Mouse (Mus musculus): Measurements from ENCODE around the gene Sema4d. TPM values are rescaled to one million over a fixed set of nuclear protein-coding genes. Genes with fewer than 3 reads are reported as not detected.

Sema4d gene
- polyA plus RNA-seq, 1 experiment from 2014 or later = 4.9 TPM

DNA sequence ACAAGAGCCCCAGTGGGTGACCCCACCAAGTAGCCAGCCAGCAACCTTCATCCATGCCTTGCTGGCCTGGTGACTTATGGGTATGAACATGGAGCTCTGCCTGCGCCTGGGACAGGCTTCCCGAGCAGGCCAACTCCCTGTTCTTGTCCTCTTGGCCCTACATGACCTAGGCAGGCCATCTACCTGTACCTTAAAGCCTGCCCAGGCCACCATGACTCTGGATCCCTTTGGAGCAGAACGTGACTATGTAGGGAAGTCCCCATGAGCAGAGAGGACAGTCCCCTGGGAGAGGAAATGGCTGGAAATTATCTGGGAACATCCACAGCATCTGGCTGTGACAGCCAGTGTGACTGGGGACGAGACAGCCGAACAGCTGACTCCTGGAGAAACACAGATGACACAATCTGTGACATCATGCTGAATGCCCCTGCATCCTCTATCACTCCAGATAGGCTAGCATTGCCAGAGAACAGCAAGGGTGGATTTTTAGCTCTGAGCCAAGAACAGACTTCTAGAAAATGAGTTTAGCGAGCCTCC is 15.7 kb downstream of the Sema4d start:
- WGBS = 58% methylated on average over 6 of the region's 6 CpGs
- Histone ChIP-seq H3K4me2 (replicated peaks; ENCODE audit: low read depth, low read length) (no peak overlapping the region), H3K9me3 (ENCODE audit: low read length) (no peaks in the 10 kb centered on the region)

DNA sequence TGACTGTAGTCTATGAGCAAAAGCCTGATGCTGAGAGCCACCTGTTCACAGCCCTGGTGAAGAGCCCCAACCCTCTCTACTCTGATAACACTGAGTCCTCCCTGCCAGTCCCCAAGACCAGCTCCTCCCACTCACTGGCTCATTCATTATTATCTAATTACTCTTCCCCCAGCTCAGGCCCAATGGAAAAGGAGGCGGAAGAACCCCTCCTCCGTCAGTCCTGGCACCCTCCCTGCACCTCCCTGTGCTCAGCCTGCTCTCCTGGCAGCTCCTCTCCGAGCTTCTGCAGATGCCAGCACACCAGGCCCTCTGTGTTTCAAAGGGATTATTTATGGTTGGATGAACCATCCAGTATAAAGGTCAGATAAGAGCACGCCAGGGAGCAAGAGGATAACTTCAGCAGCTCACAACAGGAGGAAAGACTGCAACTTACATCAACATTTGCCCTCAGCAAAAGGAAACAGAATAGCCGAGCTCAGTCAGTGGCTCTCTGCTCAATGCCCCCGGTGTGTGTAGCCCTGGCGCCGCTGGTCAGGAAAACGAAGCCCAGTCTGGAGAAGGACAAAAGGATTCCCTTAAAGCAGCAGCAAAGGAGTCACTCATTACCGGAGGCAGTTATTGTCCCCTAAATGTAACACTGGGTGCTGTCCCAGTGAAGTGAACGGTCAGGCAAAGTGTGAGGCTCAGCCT is 16.4 kb downstream of the Sema4d start:
- H3K4me3 ChIP-seq (ENCODE audit: low read depth, low read length) = no peak overlapping the region
- no peak for TF ChIP-seq EP300 (IDR thresholded peaks at IDR 0.05)
- TF ChIP-seq CTCF (IDR thresholded peaks at IDR 0.05) = no peak
- H3K9me3 ChIP-seq (ENCODE audit: low read length) = no peaks in the 10 kb centered on the region
- no peaks in the 10 kb centered on the region for H3K4me1 ChIP-seq (ENCODE audit: insufficient read depth, low read depth, low read length)
- H3K27me3 ChIP-seq (replicated peaks; ENCODE audit: insufficient read depth, low read length) = no peaks in the 10 kb centered on the region
- WGBS = 51% methylated on average over 11 of the region's 11 CpGs
- no peaks in the 10 kb centered on the region for H3K36me3 ChIP-seq (ENCODE audit: insufficient read depth, low read length)
- DNase-seq (ENCODE audit: low spot score) (peak; percentile 16), ATAC-seq (peak; percentile 46)
- H3K9ac ChIP-seq (replicated peaks; ENCODE audit: low read depth) = no peak overlapping the region
- H3K4me2 ChIP-seq (replicated peaks; ENCODE audit: low read depth, low read length) = no peak overlapping the region
- no peak overlapping the region for H3K27ac ChIP-seq (ENCODE audit: low read length)

More for the DNA sequence above, 15.7 kb downstream of the Sema4d start:
- TF ChIP-seq EP300 (IDR thresholded peaks at IDR 0.05) (no peak), CTCF (IDR thresholded peaks at IDR 0.05) (no peak)
- H3K27ac ChIP-seq (ENCODE audit: low read length) = no peak overlapping the region
- H3K36me3 ChIP-seq (ENCODE audit: insufficient read depth, low read length) = no peaks in the 10 kb centered on the region
- H3K9ac ChIP-seq (replicated peaks; ENCODE audit: low read depth) = no peak overlapping the region
- H3K27me3 ChIP-seq (replicated peaks; ENCODE audit: insufficient read depth, low read length) = no peaks in the 10 kb centered on the region
- no peaks in the 10 kb centered on the region for H3K4me1 ChIP-seq (ENCODE audit: insufficient read depth, low read depth, low read length)
- peak; percentile 68 for ATAC-seq
- peak; percentile 25 for DNase-seq (ENCODE audit: low spot score)
- H3K4me3 ChIP-seq (ENCODE audit: low read depth, low read length) = no peak overlapping the region

DNA sequence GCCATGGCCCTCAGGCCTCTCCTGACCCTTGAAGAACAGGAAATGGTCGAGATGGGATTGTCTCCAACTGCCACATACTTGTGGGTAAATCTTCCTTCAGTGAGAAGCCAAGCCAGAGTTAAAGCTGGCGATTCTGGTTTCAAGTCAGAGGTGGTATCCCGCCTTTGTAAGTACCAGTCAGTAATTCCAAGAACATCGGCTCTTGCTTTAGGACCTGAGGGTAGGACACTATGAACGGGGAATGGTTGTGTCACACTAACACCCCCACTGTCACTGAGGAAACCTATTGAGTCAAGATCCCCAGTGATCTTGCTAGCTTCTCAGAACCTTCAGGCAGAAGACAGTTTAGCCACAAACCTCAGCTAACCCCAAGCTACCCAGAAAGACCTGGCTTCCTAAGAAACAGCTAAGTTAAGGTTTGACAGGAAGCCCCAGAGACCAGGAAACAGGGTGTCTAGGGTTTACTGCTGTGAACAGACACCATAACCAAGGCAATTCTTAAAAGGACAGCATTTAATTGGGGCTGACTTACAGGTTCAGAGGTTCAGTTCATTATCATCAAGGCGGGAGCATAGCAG is 17.3 kb downstream of the Sema4d start:
- no peaks in the 10 kb centered on the region for H3K9me3 ChIP-seq (ENCODE audit: low read length)
- H3K4me3 ChIP-seq (ENCODE audit: low read depth, low read length) = no peak overlapping the region
- H3K4me1 ChIP-seq (ENCODE audit: insufficient read depth, low read depth, low read length) = no peaks in the 10 kb centered on the region
- no peak overlapping the region for H3K9ac ChIP-seq (replicated peaks; ENCODE audit: low read depth)
- no peak for TF ChIP-seq CTCF (IDR thresholded peaks at IDR 0.05)
- no peak for TF ChIP-seq EP300 (IDR thresholded peaks at IDR 0.05)
- WGBS = 84% methylated on average over 6 of the region's 6 CpGs
- H3K27ac ChIP-seq (ENCODE audit: low read length) = no peak overlapping the region
- no peak overlapping the region for H3K4me2 ChIP-seq (replicated peaks; ENCODE audit: low read depth, low read length)
- H3K36me3 ChIP-seq (ENCODE audit: insufficient read depth, low read length) = no peaks in the 10 kb centered on the region
- ATAC-seq = no peak
- H3K27me3 ChIP-seq (replicated peaks; ENCODE audit: insufficient read depth, low read length) = no peaks in the 10 kb centered on the region
- no peak for DNase-seq (ENCODE audit: low spot score)

DNA sequence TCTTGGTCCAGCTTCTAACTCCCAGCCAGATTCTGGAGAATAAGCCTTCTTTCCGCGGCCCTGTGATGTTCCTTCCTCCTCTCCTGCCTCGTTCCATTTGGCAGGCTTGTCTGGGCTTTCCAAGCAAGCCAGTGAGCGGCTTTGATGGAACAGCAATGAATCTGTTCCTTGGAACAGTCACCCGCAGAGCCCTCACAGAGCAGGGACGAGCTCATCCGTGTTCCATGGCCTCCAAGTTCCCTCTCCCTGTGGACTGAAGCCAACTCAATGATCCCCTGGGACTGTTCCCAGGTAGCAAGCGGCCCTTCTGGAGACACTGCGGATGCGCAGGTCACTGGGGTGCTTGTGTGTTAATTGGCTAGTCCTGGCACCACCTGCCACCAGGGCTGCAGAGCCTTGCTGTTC is 21.7 kb downstream of the Sema4d start:
- Histone ChIP-seq H3K27ac (ENCODE audit: low read length) (no peak overlapping the region), H3K4me3 (ENCODE audit: low read depth, low read length) (no peak overlapping the region), H3K4me1 (ENCODE audit: insufficient read depth, low read depth, low read length) (no peaks in the 10 kb centered on the region), H3K9ac (replicated peaks; ENCODE audit: low read depth) (no peak overlapping the region), H3K4me2 (replicated peaks; ENCODE audit: low read depth, low read length) (no peak overlapping the region), H3K9me3 (ENCODE audit: low read length) (no peaks in the 10 kb centered on the region), H3K36me3 (ENCODE audit: insufficient read depth, low read length) (no peaks in the 10 kb centered on the region), H3K27me3 (replicated peaks; ENCODE audit: insufficient read depth, low read length) (no peaks in the 10 kb centered on the region)
- TF ChIP-seq EP300 (IDR thresholded peaks at IDR 0.05) (no peak), CTCF (IDR thresholded peaks at IDR 0.05) (no peak)
- DNase-seq (ENCODE audit: low spot score) (no peak), ATAC-seq (no peak)
- 69% methylated on average over 10 of the region's 10 CpGs for WGBS

DNA sequence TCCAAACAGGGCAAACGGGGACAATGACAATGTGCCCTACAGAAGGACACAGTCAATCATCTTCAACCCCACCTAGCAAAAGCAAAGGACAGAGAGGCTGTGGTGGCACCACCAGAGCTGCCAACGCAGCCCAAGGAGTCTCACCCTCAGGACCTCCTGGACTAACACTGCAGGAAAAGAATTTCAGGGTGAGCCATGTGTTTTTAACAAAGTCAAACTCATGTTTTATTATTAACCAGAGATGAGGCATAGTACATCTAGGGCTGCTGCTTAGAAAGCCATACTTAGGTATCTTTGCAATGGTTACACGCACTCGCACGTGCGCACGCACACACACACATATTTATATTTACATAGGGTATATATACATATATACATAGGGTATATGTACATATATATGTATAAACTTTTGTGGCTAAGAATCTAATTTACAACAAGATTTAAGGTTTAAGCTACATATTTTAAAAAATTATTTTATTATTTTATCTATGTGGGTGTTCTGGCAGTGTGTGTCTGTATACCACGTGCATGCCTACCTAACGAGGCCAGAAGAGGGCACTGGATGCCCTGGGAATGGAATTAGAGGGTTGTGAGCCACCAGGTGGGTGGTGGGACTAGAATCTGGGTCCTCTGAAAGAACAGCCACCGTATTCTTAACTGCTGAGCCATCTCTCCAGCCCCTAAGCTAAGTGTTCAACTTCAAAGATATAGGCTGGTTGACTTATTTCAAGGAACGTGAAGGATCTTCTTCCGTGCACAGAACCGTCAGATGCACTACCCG is 22.7 kb downstream of the Sema4d start:
- no peak for DNase-seq (ENCODE audit: low spot score)
- 91% methylated on average over 14 of the region's 14 CpGs for WGBS
- no peaks in the 10 kb centered on the region for H3K36me3 ChIP-seq (ENCODE audit: insufficient read depth, low read length)
- no peak overlapping the region for H3K4me2 ChIP-seq (replicated peaks; ENCODE audit: low read depth, low read length)
- no peak for ATAC-seq
- no peaks in the 10 kb centered on the region for H3K4me1 ChIP-seq (ENCODE audit: insufficient read depth, low read depth, low read length)
- no peaks in the 10 kb centered on the region for H3K9me3 ChIP-seq (ENCODE audit: low read length)
- no peak overlapping the region for H3K9ac ChIP-seq (replicated peaks; ENCODE audit: low read depth)
- H3K27me3 ChIP-seq (replicated peaks; ENCODE audit: insufficient read depth, low read length) = no peaks in the 10 kb centered on the region
- no peak overlapping the region for H3K4me3 ChIP-seq (ENCODE audit: low read depth, low read length)
- H3K27ac ChIP-seq (ENCODE audit: low read length) = no peak overlapping the region
- TF ChIP-seq CTCF (IDR thresholded peaks at IDR 0.05) (no peak), EP300 (IDR thresholded peaks at IDR 0.05) (no peak)

Data from lung, postnatal 0 days (tissue).